Mouse (Mus musculus): ENCODE data around the gene Xirp1.

DNA sequence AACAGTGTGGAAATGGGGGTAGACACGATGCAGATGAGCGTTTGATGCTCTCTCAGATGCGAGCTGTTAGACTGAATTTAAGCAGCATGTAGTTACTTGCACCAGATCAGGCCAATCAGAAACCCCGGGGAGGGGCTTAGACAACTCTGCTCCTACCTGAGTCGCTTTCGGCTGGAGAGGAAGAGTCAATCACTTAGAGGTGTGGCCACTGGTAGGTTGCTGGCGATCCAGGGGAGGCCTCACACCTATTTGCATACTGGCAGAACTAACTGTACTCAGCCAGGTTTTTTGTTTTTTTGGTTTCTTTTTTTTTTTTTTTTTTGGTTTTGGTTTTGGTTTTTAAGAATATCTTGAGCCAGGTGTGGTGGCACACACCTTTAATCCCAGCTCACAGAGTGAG lies 35.1 kb downstream of the Xirp1 start:
- TF ChIP-seq CTCF (IDR thresholded peaks at IDR 0.05; ENCODE audit: extremely low read depth, insufficient read depth, insufficient read length, insufficient replicate concordance) (no peak), POLR2A (IDR thresholded peaks at IDR 0.05; ENCODE audit: low read depth, low read length) (no peak)
